Mouse (Mus musculus): ENCODE data around the gene Adar. TPM values are rescaled to one million over a fixed set of nuclear protein-coding genes. Genes with fewer than 3 reads are reported as not detected.

Adar gene
- polyA plus RNA-seq, 1 experiment from 2014 or later = 45.0 TPM

DNA sequence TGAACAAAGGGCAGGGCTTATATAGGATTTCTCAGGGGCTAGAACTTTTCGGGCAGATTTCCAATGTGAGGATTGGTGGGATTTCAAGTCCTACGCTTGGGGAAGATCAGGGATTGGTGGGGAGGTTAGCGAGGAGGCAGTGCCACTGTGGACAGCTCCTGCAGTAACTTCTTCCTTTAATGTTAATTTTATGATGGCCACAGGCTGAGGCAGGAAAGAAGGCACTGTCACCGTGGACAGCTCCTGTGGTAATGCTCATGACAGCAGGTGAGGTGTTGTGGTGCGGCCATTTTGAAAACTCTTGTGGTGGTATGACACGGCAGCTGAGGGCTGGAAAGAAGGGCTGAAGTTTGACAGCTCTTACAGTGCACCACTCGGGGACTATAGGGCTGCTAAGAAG lies 54.8 kb downstream of the Adar start:
- no peak overlapping the region for H3K4me3 ChIP-seq (ENCODE audit: inconsistent target)
- no peak overlapping the region for H3K27ac ChIP-seq
- 0 out of 2 replicates have a peak, but pooled peaks cover 3% of the 10 kb centered on the region for H3K36me3 ChIP-seq (ENCODE audit: inconsistent target)
- 83% methylated on average over 7 of the region's 7 CpGs for WGBS (ENCODE audit: missing documents)
- H3K79me2 ChIP-seq (ENCODE audit: inconsistent target) = peaks cover 31% of the 10 kb centered on the region

- H3K27ac ChIP-seq = no peak overlapping the region
- no peak overlapping the region for H3K4me3 ChIP-seq (ENCODE audit: inconsistent target)
- 100% methylated on average over 2 of the region's 2 CpGs for WGBS (ENCODE audit: missing documents)
- peaks cover 41% of the 10 kb centered on the region for H3K79me2 ChIP-seq (ENCODE audit: inconsistent target)
- peaks cover 5% of the 10 kb centered on the region; the same call in 1 of the 2 replicates for H3K36me3 ChIP-seq (ENCODE audit: inconsistent target)
These were observed 55.7 kb downstream of the Adar start for GRCm38 (mm10) chr3:89770425-89771002.

GRCm38 (mm10) chr3:89772588-89772967 lies 57.8 kb downstream of the Adar start:
- H3K27ac ChIP-seq = peak overlapping the region; percentile 86
- H3K36me3 ChIP-seq (ENCODE audit: inconsistent target) = peaks cover 26% of the 10 kb centered on the region
- peak overlapping the region; percentile 90 for H3K4me3 ChIP-seq (ENCODE audit: inconsistent target)
- H3K79me2 ChIP-seq (ENCODE audit: inconsistent target) = peaks cover 57% of the 10 kb centered on the region
- WGBS (ENCODE audit: missing documents) = under 1% methylated on average over 17 of the region's 17 CpGs

DNA sequence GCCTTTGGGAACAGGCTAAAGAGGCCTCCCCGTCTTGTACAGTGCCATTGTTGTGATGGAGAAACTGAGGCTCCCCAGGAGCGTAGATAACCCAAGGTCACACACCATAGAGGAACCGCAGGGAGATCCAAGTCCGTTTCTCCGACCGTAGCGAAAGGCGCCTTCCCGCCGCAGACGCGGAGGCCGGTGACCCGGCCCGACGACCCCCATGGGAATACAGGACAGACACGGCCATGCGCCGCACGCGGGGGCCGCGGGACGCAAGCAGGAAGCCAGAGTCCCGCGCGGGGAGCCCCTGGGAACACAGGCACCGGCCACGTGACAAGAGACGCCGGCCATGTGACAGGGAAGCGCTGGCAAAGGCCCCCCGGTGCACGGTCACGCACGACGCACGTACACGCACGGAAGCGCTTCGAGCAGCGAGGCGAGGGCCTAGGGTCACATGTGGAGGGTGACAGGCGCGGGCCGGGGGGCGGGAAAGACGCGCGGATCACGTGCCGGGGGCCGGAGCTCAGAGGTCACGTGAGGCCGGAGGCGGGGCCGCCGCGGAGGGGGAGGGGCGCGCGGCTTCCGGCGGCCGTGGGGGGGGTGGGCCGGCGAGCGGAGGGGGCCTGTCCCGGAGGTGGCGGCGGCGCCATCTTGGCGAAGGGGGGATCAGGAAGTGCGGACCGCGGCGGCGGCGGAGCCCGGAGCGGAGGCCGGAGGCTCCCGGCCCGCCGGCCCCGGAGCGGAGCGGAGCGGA lies 58.3 kb downstream of the Adar start, which contains the start of gene Ube2q1:
Gene Ube2q1, plus strand, starts transcription at position 649 of the 742 bp plus-strand sequence.
- Histone ChIP-seq H3K79me2 (ENCODE audit: inconsistent target) (peaks cover 57% of the 10 kb centered on the region), H3K27ac (peak within 1 kb of the TSS; percentile 86), H3K4me3 (ENCODE audit: inconsistent target) (peak within 1 kb of the TSS; percentile 91), H3K36me3 (ENCODE audit: inconsistent target) (peaks cover 31% of the 10 kb centered on the region)
- under 1% methylated on average over 73 of the region's 90 CpGs for WGBS (ENCODE audit: missing documents)

DNA sequence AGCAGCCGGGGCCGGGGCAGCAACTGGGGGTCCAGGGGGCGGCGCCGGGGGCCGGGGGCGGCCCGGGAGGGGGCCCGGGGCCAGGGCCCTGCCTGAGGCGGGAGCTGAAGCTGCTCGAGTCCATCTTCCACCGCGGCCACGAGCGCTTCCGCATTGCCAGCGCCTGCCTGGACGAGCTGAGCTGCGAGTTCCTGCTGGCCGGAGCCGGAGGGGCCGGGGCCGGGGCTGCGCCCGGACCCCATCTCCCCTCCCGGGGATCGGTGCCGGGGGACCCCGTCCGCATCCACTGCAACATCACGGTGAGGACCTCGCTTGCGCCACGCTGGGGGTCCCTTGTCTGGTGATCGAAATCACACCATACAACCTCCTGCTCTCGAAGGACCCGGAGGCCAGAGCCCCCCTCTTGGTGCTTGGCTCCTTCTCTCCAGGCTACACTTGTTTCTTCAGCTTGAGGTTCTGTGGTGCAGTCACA lies 59.0 kb downstream of the Adar start:
- Histone ChIP-seq H3K4me3 (ENCODE audit: inconsistent target) (peak overlapping the region; percentile 91), H3K79me2 (ENCODE audit: inconsistent target) (peaks cover 57% of the 10 kb centered on the region), H3K36me3 (ENCODE audit: inconsistent target) (peaks cover 37% of the 10 kb centered on the region), H3K27ac (peak overlapping the region; percentile 81)
- WGBS (ENCODE audit: missing documents) = 0% methylated on average over 16 of the region's 37 CpGs

- H3K36me3 ChIP-seq (ENCODE audit: inconsistent target) = peaks cover 43% of the 10 kb centered on the region
These were observed 59.6 kb downstream of the Adar start for GRCm38 (mm10) chr3:89774236-89774960.

DNA sequence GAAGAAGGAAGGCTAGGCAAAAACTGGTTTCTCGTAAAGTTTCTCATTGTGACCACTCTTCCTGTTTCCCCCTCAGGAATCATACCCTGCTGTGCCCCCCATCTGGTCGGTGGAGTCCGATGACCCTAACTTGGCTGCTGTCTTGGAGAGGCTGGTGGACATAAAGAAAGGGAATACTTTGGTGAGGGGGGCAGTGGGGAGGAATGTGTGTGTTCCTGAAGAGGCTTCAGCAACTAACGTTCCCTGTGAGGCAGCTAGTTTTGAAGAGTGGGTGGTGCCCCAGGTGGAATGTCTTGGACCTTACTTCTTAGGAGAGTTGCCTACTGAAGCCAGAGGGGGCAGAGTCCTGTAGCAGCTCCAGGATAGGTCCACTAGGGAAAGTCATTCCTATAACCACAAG lies 61.2 kb downstream of the Adar start:
- H3K36me3 ChIP-seq (ENCODE audit: inconsistent target) = peaks cover 55% of the 10 kb centered on the region
- H3K79me2 ChIP-seq (ENCODE audit: inconsistent target) = peaks cover 53% of the 10 kb centered on the region
- H3K4me3 ChIP-seq (ENCODE audit: inconsistent target) = no peak overlapping the region
- H3K27ac ChIP-seq = no peak overlapping the region
- 79% methylated on average over 4 of the region's 4 CpGs for WGBS (ENCODE audit: missing documents)

More at GRCm38 (mm10) chr3:89774236-89774960, 59.6 kb downstream of the Adar start:
- Histone ChIP-seq H3K4me3 (ENCODE audit: inconsistent target) (peak overlapping the region; percentile 91), H3K27ac (peak overlapping the region; percentile 81), H3K79me2 (ENCODE audit: inconsistent target) (peaks cover 57% of the 10 kb centered on the region)
- WGBS (ENCODE audit: missing documents) = 9% methylated on average over 13 of the region's 15 CpGs

- Histone ChIP-seq H3K79me2 (ENCODE audit: inconsistent target) (peaks cover 21% of the 10 kb centered on the region), H3K36me3 (ENCODE audit: inconsistent target) (peaks cover 83% of the 10 kb centered on the region), H3K4me3 (ENCODE audit: inconsistent target) (no peak overlapping the region), H3K27ac (no peak overlapping the region)
- WGBS (ENCODE audit: missing documents) = 83% methylated on average over 4 of the region's 4 CpGs
These were observed 65.3 kb downstream of the Adar start for GRCm38 (mm10) chr3:89780102-89780501.

DNA sequence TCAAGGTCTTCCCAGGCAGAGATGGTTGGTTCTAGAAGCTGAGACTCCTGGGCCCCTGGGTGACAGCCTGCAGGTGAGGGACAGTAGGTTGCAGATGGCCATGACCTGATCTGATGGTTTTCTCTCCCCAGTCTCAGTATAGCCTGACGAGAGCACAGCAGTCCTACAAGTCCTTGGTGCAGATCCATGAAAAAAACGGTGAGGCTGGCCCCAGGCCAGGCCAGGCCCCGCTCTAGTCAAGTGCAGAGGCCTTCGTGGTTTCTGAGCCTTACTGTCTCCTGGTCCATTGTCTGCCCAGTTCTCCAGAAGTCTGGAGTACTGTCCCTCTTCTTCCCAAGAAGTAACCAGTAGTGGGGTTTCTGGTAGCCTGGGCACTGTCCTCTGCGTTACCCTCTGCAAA lies 66.8 kb downstream of the Adar start:
- Histone ChIP-seq H3K27ac (no peak overlapping the region), H3K4me3 (ENCODE audit: inconsistent target) (no peak overlapping the region), H3K36me3 (ENCODE audit: inconsistent target) (peaks cover 70% of the 10 kb centered on the region), H3K79me2 (ENCODE audit: inconsistent target) (peaks cover 5% of the 10 kb centered on the region; the same call in 1 of the 2 replicates)
- 84% methylated on average over 5 of the region's 5 CpGs for WGBS (ENCODE audit: missing documents)

GRCm38 (mm10) chr3:89784991-89785753 lies 70.3 kb downstream of the Adar start:
- peak overlapping the region; percentile 48 for H3K27ac ChIP-seq
- no peaks in the 10 kb centered on the region for H3K79me2 ChIP-seq (ENCODE audit: inconsistent target)
- no peak overlapping the region; the same call in 1 of the 2 replicates for H3K4me3 ChIP-seq (ENCODE audit: inconsistent target)
- 17% methylated on average over 11 of the region's 11 CpGs for WGBS (ENCODE audit: missing documents)
- peaks cover 36% of the 10 kb centered on the region for H3K36me3 ChIP-seq (ENCODE audit: inconsistent target)

- no peak overlapping the region for H3K4me3 ChIP-seq (ENCODE audit: inconsistent target)
- WGBS (ENCODE audit: missing documents) = 94% methylated on average over 6 of the region's 6 CpGs
- H3K79me2 ChIP-seq (ENCODE audit: inconsistent target) = no peaks in the 10 kb centered on the region
- no peak overlapping the region for H3K27ac ChIP-seq
- H3K36me3 ChIP-seq (ENCODE audit: inconsistent target) = peaks cover 25% of the 10 kb centered on the region
These were observed 71.5 kb downstream of the Adar start for GRCm38 (mm10) chr3:89786275-89786674.

DNA sequence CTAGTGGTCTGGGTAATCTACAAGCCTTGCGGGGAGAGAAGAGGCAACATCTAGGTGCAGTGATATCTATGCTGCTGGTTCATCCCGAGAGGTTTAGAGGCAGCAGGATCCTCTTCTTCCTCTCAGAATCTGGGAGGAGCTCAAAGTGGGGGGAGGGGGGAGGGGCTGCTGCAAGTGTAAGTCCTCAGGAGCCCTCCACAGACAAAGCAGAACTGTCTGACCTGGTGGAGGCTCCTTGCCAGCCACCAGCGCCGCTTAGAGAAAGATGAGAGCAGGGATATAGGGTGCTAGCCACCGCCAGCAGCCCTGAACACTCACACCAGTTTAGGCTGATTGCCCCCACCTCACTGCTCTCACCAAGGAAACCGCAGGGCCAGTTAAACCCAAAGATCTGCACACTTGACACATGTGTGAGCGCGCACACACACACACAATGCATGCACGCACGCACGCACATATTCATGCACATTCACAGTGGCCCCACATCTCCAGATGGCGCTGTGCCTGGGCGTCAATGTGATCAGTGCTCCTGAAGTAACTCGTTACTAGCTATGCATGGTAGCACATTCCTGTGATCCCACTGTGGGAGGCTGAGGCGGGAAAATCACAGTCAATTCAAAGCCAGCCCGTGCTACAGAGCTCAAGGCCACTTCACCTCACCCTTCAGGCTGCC lies 74.0 kb downstream of the Adar start:
- Histone ChIP-seq H3K4me3 (ENCODE audit: inconsistent target) (no peak overlapping the region), H3K27ac (no peak overlapping the region), H3K79me2 (ENCODE audit: inconsistent target) (no peaks in the 10 kb centered on the region), H3K36me3 (ENCODE audit: inconsistent target) (no peaks in the 10 kb centered on the region)
- 90% methylated on average over 16 of the region's 16 CpGs for WGBS (ENCODE audit: missing documents)

DNA sequence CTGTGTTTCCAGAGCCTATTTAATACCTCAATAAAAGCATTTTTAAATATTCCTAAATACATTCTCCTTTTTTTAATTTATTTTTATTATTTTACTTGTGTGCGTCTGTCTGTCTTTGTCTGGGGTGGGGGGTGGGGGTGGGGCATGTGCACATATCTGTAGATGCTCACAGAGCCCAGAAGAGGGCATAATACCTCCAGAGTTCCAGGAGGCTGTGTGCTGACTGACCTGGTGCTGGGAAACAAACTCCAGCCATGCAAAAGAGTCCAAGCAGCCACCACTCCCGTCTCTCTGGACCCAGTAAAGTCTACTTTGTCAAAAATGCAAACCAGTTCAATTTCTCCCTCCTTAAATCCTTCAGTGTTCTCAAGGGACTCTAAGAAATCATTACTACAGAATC lies 79.8 kb downstream of the Adar start:
- no peaks in the 10 kb centered on the region for H3K79me2 ChIP-seq (ENCODE audit: inconsistent target)
- H3K27ac ChIP-seq = peak overlapping the region; percentile 98; the same call in 1 of the 2 replicates
- H3K36me3 ChIP-seq (ENCODE audit: inconsistent target) = no peaks in the 10 kb centered on the region
- WGBS (ENCODE audit: missing documents) = 100% methylated on average over 2 of the region's 2 CpGs
- H3K4me3 ChIP-seq (ENCODE audit: inconsistent target) = no peak overlapping the region

- WGBS (ENCODE audit: missing documents) = 48% methylated on average over 5 of the region's 5 CpGs
- Histone ChIP-seq H3K4me3 (ENCODE audit: inconsistent target) (peak overlapping the region; percentile 22), H3K27ac (peak overlapping the region; percentile 98), H3K79me2 (ENCODE audit: inconsistent target) (no peaks in the 10 kb centered on the region), H3K36me3 (ENCODE audit: inconsistent target) (no peaks in the 10 kb centered on the region)
These were observed 80.9 kb downstream of the Adar start for GRCm38 (mm10) chr3:89795746-89796145.

Data from macrophage (primary cell).